Mouse (Mus musculus): ENCODE data around the gene Cpeb1. TPM values are rescaled to one million over a fixed set of nuclear protein-coding genes. Genes with fewer than 3 reads are reported as not detected.

Gene Cpeb1
- total RNA-seq (2014; rRNA removed) (4.3 and 7.0 TPM in 2 replicates), polyA plus RNA-seq (2012; rRNA removed) (2.0 and 4.3 TPM in 2 replicates)

GRCm38 (mm10) chr7:81455155-81455651 is at the start of gene Cpeb1:
Cpeb1 (minus strand) TSS chr7:81455465.
- WGBS = under 1% methylated on average over 28 of the region's 28 CpGs
- Histone ChIP-seq H3K27me3 (ENCODE audit: control insufficient read depth, insufficient read depth, low read length) (no peaks in the 10 kb centered on the region), H3K79me2 (ENCODE audit: control insufficient read depth, insufficient read depth, low read length) (no peaks in the 10 kb centered on the region), H3K27ac (replicated peaks; ENCODE audit: insufficient read depth, low read depth, low read length) (no peak within 1 kb of the TSS), H3K9ac (ENCODE audit: low read depth, low read length) (peak within 1 kb of the TSS; percentile 50), H3K4me3 (ENCODE audit: insufficient read depth, low read depth, low read length) (peak within 1 kb of the TSS; percentile 52), H3K36me3 (ENCODE audit: control insufficient read depth, insufficient read depth, low read length) (no peaks in the 10 kb centered on the region), H3K4me1 (ENCODE audit: control insufficient read depth, insufficient read depth, low read length) (no peaks in the 10 kb centered on the region)
- DNase-seq (ENCODE audit: extremely low read depth, low read depth, low spot score) = peak; percentile 69
- TF ChIP-seq POLR2A (IDR thresholded peaks at IDR 0.05; ENCODE audit: extremely low read depth, insufficient read depth, low read length) (no peak), CTCF (IDR thresholded peaks at IDR 0.05; ENCODE audit: low read depth, low read length) (peak; percentile 38; the same call in 1 of the 2 replicates)

DNA sequence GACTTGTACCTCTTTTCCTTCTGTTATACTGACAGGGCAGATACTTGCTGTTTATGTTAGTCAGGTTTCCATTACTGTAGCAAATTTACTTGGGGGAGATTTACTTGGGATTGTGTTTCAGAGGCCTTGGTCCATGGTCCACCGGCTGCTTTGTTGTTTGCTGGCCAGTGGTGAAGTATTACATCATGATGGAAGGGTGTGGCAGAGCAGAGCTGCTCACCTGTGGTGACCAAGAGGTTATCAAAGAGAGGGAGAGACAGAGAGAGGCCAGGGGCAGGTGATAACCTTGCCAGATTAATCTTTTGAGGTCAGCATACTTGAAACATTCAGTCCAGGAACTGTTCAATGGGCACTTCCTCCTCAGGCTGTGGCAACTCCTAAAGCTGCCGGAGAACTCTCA is 45.8 kb upstream of the Cpeb1 start:
- WGBS = 45% methylated on average over 2 of the region's 2 CpGs
- Histone ChIP-seq H3K36me3 (ENCODE audit: control insufficient read depth, insufficient read depth, low read length) (no peaks in the 10 kb centered on the region), H3K27me3 (ENCODE audit: control insufficient read depth, insufficient read depth, low read length) (no peaks in the 10 kb centered on the region; the same call in 1 of the 2 replicates), H3K4me3 (ENCODE audit: insufficient read depth, low read depth, low read length) (no peak overlapping the region), H3K27ac (replicated peaks; ENCODE audit: insufficient read depth, low read depth, low read length) (no peak overlapping the region), H3K9ac (ENCODE audit: low read depth, low read length) (no peak overlapping the region), H3K79me2 (ENCODE audit: control insufficient read depth, insufficient read depth, low read length) (no peaks in the 10 kb centered on the region), H3K4me1 (ENCODE audit: control insufficient read depth, insufficient read depth, low read length) (no peaks in the 10 kb centered on the region)
- TF ChIP-seq POLR2A (IDR thresholded peaks at IDR 0.05; ENCODE audit: extremely low read depth, insufficient read depth, low read length) (no peak), CTCF (IDR thresholded peaks at IDR 0.05; ENCODE audit: low read depth, low read length) (no peak)
- DNase-seq (ENCODE audit: extremely low read depth, low read depth, low spot score) = no peak

DNA sequence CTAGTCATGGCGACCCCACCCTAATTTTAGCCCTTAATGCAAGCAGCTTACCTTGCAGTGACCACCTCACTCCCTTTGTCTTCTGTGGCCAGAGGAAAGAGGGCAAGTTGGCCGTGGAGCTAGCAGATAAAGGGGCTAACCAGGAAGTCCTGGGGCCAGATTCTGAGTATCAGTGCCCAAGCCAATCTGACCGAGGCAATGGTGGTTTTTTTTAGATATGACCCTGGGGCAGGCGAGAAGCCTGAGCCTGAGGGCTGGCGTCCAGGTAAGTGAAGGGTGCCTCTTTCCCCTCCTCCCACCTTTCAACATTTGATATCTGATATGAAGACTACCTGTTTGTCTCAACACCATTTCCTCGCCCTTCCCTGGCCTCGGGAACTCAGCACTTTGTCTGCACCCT is 42.9 kb upstream of the Cpeb1 start, which contains the start of gene BC048679:
Gene BC048679 (minus strand): TSS at position 101 of the 400 bp plus-strand sequence.
- 60% methylated on average over 7 of the region's 7 CpGs for WGBS
- TF ChIP-seq CTCF (IDR thresholded peaks at IDR 0.05; ENCODE audit: low read depth, low read length) (no peak), POLR2A (IDR thresholded peaks at IDR 0.05; ENCODE audit: extremely low read depth, insufficient read depth, low read length) (no peak)
- Histone ChIP-seq H3K36me3 (ENCODE audit: control insufficient read depth, insufficient read depth, low read length) (no peaks in the 10 kb centered on the region), H3K9ac (ENCODE audit: low read depth, low read length) (no peak within 1 kb of the TSS), H3K4me1 (ENCODE audit: control insufficient read depth, insufficient read depth, low read length) (no peaks in the 10 kb centered on the region), H3K4me3 (ENCODE audit: insufficient read depth, low read depth, low read length) (no peak within 1 kb of the TSS), H3K79me2 (ENCODE audit: control insufficient read depth, insufficient read depth, low read length) (no peaks in the 10 kb centered on the region), H3K27ac (replicated peaks; ENCODE audit: insufficient read depth, low read depth, low read length) (no peak within 1 kb of the TSS), H3K27me3 (ENCODE audit: control insufficient read depth, insufficient read depth, low read length) (peaks cover 5% of the 10 kb centered on the region)
- DNase-seq (ENCODE audit: extremely low read depth, low read depth, low spot score) = no peak

GRCm38 (mm10) chr7:81497171-81497570 is 41.9 kb upstream of the Cpeb1 start:
- WGBS = 17% methylated on average over 6 of the region's 6 CpGs
- no peaks in the 10 kb centered on the region for H3K4me1 ChIP-seq (ENCODE audit: control insufficient read depth, insufficient read depth, low read length)
- TF ChIP-seq CTCF (IDR thresholded peaks at IDR 0.05; ENCODE audit: low read depth, low read length) = no peak
- TF ChIP-seq POLR2A (IDR thresholded peaks at IDR 0.05; ENCODE audit: extremely low read depth, insufficient read depth, low read length) = no peak
- no peak overlapping the region for H3K9ac ChIP-seq (ENCODE audit: low read depth, low read length)
- H3K27ac ChIP-seq (replicated peaks; ENCODE audit: insufficient read depth, low read depth, low read length) = no peak overlapping the region
- no peak overlapping the region for H3K4me3 ChIP-seq (ENCODE audit: insufficient read depth, low read depth, low read length)
- no peaks in the 10 kb centered on the region for H3K36me3 ChIP-seq (ENCODE audit: control insufficient read depth, insufficient read depth, low read length)
- H3K79me2 ChIP-seq (ENCODE audit: control insufficient read depth, insufficient read depth, low read length) = no peaks in the 10 kb centered on the region
- peaks cover 5% of the 10 kb centered on the region for H3K27me3 ChIP-seq (ENCODE audit: control insufficient read depth, insufficient read depth, low read length)
- DNase-seq (ENCODE audit: extremely low read depth, low read depth, low spot score) = peak; percentile 7

- peaks cover 7% of the 10 kb centered on the region for H3K27me3 ChIP-seq (ENCODE audit: control insufficient read depth, insufficient read depth, low read length)
Observed at GRCm38 (mm10) chr7:81493331-81494021, 38.2 kb upstream of the Cpeb1 start, which contains the start of gene Ap3b2. Ap3b2 (minus strand) TSS chr7:81493925.

GRCm38 (mm10) chr7:81492628-81493027 is 37.4 kb upstream of the Cpeb1 start:
- Histone ChIP-seq H3K36me3 (ENCODE audit: control insufficient read depth, insufficient read depth, low read length) (no peaks in the 10 kb centered on the region), H3K4me3 (ENCODE audit: insufficient read depth, low read depth, low read length) (no peak overlapping the region), H3K27me3 (ENCODE audit: control insufficient read depth, insufficient read depth, low read length) (peaks cover 7% of the 10 kb centered on the region), H3K27ac (replicated peaks; ENCODE audit: insufficient read depth, low read depth, low read length) (no peak overlapping the region), H3K9ac (ENCODE audit: low read depth, low read length) (no peak overlapping the region), H3K4me1 (ENCODE audit: control insufficient read depth, insufficient read depth, low read length) (no peaks in the 10 kb centered on the region), H3K79me2 (ENCODE audit: control insufficient read depth, insufficient read depth, low read length) (no peaks in the 10 kb centered on the region)
- 74% methylated on average over 9 of the region's 9 CpGs for WGBS
- TF ChIP-seq CTCF (IDR thresholded peaks at IDR 0.05; ENCODE audit: low read depth, low read length) (no peak), POLR2A (IDR thresholded peaks at IDR 0.05; ENCODE audit: extremely low read depth, insufficient read depth, low read length) (no peak)
- no peak for DNase-seq (ENCODE audit: extremely low read depth, low read depth, low spot score)

More at GRCm38 (mm10) chr7:81493331-81494021, 38.2 kb upstream of the Cpeb1 start, which contains the start of gene Ap3b2:
- no peaks in the 10 kb centered on the region for H3K79me2 ChIP-seq (ENCODE audit: control insufficient read depth, insufficient read depth, low read length)
- 2% methylated on average over 57 of the region's 57 CpGs for WGBS
- no peaks in the 10 kb centered on the region for H3K4me1 ChIP-seq (ENCODE audit: control insufficient read depth, insufficient read depth, low read length)
- H3K4me3 ChIP-seq (ENCODE audit: insufficient read depth, low read depth, low read length) = peak within 1 kb of the TSS; percentile 60; the same call in 1 of the 2 replicates
- DNase-seq (ENCODE audit: extremely low read depth, low read depth, low spot score) = peak; percentile 5
- no peak within 1 kb of the TSS for H3K27ac ChIP-seq (replicated peaks; ENCODE audit: insufficient read depth, low read depth, low read length)
- H3K9ac ChIP-seq (ENCODE audit: low read depth, low read length) = no peak within 1 kb of the TSS
- no peaks in the 10 kb centered on the region for H3K36me3 ChIP-seq (ENCODE audit: control insufficient read depth, insufficient read depth, low read length)
- TF ChIP-seq CTCF (IDR thresholded peaks at IDR 0.05; ENCODE audit: low read depth, low read length) (no peak), POLR2A (IDR thresholded peaks at IDR 0.05; ENCODE audit: extremely low read depth, insufficient read depth, low read length) (no peak)
